ENCODE assay signal across 17 mouse cellular contexts in genomic region chr4:88988363-88988762, GRCm38 (mm10).
"Had no signal": no experiment of that assay in that cellular context is flagged by ENCODE, and none has a peak within 500 bp of the region (broad histone marks: within the 10 kb centered on the region; RNA-seq: fewer than 3 reads in every experiment).

No protein-coding gene starts in this region.

- ATAC-seq: lung, postnatal 0 days; midbrain, embryonic 13.5 days; midbrain, embryonic 15.5 days had no signal

- H3K27me3 ChIP-seq: lung, embryonic 15.5 days; megakaryocyte, embryonic 14.5 days; midbrain, embryonic 13.5 days; midbrain, embryonic 15.5 days; neural tube, embryonic 12.5 days; stomach, embryonic 15.5 days had no signal

- H3K27ac ChIP-seq: lung, embryonic 15.5 days; macrophage; midbrain, embryonic 13.5 days; midbrain, embryonic 15.5 days; neural tube, embryonic 12.5 days; stomach, embryonic 15.5 days; stomach, postnatal 0 days had no signal

- H3K4me3 ChIP-seq: lung, embryonic 15.5 days; megakaryocyte, embryonic 14.5 days; midbrain, embryonic 13.5 days; midbrain, embryonic 15.5 days; neural tube, embryonic 12.5 days; stomach, embryonic 15.5 days had no signal

- H3K4me2 ChIP-seq: lung, embryonic 15.5 days; midbrain, embryonic 11.5 days; midbrain, embryonic 13.5 days; midbrain, embryonic 15.5 days; neural tube, embryonic 12.5 days; stomach, embryonic 15.5 days had no signal

- H3K4me1 ChIP-seq: lung, embryonic 15.5 days; midbrain, embryonic 13.5 days; midbrain, embryonic 15.5 days; neural tube, embryonic 12.5 days; stomach, embryonic 15.5 days had no signal

- H3K9ac ChIP-seq: lung, embryonic 15.5 days; midbrain, embryonic 13.5 days; midbrain, embryonic 15.5 days; neural tube, embryonic 12.5 days; stomach, embryonic 15.5 days had no signal

- H3K9me3 ChIP-seq: lung, embryonic 15.5 days; megakaryocyte, embryonic 14.5 days; midbrain, embryonic 13.5 days; midbrain, embryonic 15.5 days; neural tube, embryonic 12.5 days; stomach, embryonic 15.5 days had no signal

- DNase-seq: lung, adult 2 months; lung, postnatal 14 days; lung, postnatal 36 days; right cerebral cortex, postnatal 14 days; thymus, adult 2 months; thymus, postnatal 25 days; thymus, postnatal 4 days had no signal

- H3K36me3 ChIP-seq: lung, embryonic 15.5 days; midbrain, embryonic 13.5 days; midbrain, embryonic 15.5 days; neural tube, embryonic 12.5 days; stomach, embryonic 15.5 days had no signal
